Mouse (Mus musculus) ovary, postnatal 14 days (tissue): ENCODE results near the gene Pex5l.

Experiments
- DNase-seq: peaks from one replicate; pipeline ENCODE4 v3.0.0; 2022; ENCODE audit warnings: low spot score

Gene Pex5l

DNA sequence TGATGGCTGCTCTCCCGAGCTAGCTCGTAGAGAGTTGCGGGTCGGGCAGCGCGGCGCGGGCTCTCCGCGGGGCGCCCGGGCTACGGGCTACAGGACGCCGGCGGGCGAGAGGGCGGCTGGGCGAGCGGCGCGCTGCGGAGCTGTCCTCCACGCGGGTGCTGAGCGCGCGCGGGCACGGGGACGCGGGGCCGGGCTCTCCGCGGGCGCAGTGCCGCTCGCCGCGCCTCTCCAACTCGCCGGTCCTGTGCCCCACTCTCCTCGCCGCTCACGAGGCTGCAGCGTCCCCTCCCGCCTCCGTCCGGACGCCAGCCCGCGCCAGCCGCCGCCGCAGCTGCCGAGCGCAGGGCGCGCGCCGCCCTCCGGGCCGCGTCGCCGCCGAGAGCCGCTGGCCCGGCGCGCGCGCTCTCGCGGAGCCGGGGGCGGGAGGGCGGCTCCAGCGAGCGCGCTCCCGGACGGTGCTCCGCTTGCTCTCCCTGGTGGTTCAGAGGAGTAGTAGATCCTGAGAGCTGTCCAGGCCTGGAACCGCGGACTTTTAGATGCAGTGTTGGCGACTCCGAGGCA is at the start of gene Pex5l:
Gene Pex5l (minus strand): TSS at position 347 of the 561 bp plus-strand sequence.
- peak; percentile 47 for DNase-seq

- DNase-seq = no peak
Measured at GRCm38 (mm10) chr3:33165186-33165585, 22.1 kb upstream of the Pex5l start.

- no peak for DNase-seq
Measured at GRCm38 (mm10) chr3:33163821-33164220, 20.8 kb upstream of the Pex5l start.

DNA sequence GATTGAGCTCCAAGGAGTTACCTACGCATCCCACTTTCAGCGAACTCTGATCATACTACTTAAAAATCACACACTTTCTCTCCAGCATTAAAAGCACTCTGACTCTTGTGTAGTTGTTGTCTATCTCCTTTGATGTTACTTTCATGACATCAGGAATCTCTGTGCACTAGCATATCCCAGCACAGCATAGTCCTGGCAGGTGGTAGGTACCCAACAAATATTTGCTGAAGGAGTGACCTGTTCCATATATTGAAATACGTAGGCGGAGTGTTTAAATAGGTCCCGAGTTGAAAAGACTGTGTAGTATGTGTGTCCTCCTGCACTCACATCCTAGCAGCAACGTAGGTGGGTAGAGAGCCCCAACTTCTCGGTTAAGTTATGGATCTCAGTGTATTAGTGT is 545 bp upstream of the Pex5l start:
- DNase-seq = no peak

DNA sequence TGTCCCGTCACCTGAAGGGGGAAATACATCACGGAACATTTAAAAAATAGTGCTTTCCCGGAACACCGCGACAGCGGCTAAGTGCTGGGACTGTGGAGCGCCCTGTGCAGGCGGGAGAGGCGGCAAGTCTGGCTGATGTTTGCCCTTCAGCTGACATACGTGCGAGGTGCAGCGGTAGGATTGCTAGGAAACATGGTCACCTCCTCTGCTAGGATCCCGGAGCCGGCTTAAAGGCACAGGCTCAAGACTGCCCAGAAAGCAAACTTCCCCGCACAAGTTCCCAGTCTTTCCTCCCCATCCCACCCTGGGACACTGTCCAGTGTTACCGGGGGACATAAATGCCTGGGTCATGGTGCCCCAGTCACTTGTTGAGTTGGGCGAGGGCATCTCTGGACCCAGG is 649 bp downstream of the Pex5l start:
- peak; percentile 0 for DNase-seq

DNA sequence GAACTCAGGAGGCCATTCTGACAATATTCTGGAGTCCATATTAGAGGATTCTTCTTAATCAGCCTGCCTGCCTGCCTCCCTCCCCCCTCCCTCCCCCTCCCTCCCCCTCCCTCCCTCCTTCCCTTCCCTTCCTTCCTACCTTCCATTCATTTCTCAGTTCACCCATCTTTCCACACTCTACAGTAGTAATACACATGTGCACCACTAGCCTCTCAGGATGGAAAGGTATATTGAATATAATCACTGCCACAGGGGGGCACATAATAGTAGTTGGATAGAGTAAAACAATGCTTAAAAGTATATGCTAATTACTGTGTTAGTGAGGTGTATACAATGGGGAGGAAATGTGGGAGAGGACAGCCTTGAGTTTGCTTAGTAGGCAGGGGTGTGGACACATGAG is 13.1 kb downstream of the Pex5l start:
- DNase-seq = no peak

DNA sequence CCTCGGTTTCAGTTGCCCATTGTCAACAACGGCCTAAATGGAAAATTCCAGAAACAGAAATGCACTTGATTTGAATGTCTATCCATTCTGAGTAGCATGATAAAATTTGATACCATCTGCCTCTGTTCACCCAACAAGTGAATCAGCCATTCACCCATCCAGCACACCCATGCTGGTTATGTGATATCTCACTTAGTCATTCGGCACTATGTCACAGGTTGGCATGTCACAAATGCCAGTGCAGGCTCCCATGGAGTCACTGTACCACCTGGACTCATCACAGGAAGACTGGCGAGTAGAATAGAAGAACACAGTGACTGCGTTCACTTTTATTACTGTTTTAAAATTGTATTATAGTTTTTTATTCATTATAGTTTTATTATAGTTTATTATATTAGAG is 18.3 kb downstream of the Pex5l start:
- no peak for DNase-seq

- no peak for DNase-seq
Measured at GRCm38 (mm10) chr3:33105785-33106184, 37.3 kb downstream of the Pex5l start.

GRCm38 (mm10) chr3:33103501-33103900 is 39.5 kb downstream of the Pex5l start:
- DNase-seq = no peak

DNA sequence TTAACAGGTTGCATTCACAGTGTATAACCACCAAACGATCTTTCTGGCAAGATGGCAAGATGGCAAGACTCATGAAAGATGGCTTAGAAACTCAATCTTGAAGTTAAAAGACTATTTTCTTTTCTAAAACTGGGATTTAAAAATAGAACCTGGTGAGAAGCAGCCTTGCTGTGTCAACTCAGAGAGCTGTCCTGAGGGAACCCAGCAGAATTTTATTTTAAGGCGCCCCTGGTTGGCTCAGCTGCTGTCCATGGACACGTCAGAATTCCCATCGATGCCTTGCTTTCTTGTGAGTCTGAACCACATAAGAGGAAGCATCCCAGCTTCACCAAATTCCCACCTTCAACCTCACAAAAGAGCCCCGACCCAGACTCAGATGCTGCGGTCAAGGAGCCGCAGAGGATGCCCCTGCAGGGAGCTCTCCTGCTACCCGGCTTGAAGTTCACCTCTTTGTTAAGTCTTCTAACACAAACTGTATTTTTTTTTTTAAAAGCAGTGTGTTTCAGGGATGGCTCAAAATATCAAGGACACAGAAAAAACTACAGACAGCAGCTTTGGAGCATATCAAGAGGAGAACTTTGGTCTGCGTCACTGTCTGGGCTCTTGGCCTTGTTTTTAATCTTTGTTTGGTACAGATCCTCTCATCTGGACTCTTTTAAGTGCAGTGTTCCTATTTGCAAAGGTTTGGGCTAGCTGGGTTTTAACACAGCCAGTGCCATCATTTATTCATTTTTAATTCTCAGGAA is 44.3 kb downstream of the Pex5l start:
- DNase-seq = no peak

DNA sequence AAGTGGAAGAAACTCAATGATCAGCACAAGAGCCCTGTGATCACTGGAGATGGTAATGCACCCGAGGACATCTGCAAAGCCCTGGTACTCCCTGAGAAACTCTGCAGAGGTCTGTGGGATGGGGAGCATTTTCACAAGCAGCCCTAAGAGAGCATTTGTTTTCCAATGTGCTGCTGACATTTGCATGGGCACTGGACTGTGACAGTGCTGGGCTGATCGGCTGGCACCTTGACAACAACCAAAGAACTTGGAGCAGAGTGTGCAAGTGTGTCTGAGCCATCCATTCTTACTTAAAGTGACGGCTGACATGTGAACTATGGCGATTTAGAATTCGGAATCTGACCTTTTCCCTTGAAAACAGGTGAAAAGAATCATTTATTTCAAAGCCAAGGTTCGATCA is 49.4 kb downstream of the Pex5l start:
- DNase-seq = no peak

- DNase-seq = no peak
Measured at GRCm38 (mm10) chr3:33090001-33090400, 53.0 kb downstream of the Pex5l start.

GRCm38 (mm10) chr3:33089470-33089869 is 53.6 kb downstream of the Pex5l start:
- no peak for DNase-seq

DNA sequence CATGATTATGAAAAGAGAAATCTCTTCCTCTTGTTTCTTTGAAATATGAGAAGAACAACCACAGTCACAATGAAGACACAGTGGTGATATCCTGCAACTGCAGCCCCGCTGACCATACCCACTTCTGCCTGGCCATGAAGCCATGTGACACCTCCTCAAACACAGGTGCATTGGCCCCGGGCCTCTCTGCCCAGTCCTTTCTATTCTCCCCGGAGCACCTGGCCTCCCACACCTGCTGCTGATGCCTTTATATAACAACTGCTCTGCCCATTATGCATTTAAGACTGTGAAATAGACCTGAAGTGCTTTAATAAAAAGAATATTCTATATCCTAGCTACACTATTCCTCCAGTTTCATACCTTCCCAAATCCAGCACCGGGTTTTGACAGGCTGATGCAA is 54.8 kb downstream of the Pex5l start:
- no peak for DNase-seq

- DNase-seq = peak; percentile 7
Measured at GRCm38 (mm10) chr3:33082806-33083338, 60.2 kb downstream of the Pex5l start.

GRCm38 (mm10) chr3:33081793-33082192 is 61.3 kb downstream of the Pex5l start:
- no peak for DNase-seq

- no peak for DNase-seq
Measured at GRCm38 (mm10) chr3:33079658-33080057, 63.4 kb downstream of the Pex5l start.

GRCm38 (mm10) chr3:33079171-33079570 is 63.9 kb downstream of the Pex5l start:
- no peak for DNase-seq

DNA sequence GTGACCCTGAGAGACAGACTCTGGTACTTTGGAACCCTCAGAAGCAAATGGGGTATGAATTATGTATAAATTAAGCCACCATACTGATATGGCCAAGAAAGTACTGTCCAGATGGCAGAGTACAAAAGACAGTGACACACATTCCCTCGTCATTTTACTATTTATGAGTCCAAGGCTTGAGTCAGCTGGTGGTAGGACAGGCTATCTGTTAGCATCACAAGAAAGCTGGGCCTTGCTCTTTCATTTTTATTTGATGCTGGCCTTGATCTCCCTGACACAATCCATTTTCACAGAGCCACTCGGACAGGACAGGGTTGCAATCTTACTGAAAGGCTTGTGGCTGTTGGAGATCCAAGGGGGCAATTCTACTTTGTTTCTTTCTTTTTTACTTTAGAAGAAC is 67.4 kb downstream of the Pex5l start:
- no peak for DNase-seq

DNA sequence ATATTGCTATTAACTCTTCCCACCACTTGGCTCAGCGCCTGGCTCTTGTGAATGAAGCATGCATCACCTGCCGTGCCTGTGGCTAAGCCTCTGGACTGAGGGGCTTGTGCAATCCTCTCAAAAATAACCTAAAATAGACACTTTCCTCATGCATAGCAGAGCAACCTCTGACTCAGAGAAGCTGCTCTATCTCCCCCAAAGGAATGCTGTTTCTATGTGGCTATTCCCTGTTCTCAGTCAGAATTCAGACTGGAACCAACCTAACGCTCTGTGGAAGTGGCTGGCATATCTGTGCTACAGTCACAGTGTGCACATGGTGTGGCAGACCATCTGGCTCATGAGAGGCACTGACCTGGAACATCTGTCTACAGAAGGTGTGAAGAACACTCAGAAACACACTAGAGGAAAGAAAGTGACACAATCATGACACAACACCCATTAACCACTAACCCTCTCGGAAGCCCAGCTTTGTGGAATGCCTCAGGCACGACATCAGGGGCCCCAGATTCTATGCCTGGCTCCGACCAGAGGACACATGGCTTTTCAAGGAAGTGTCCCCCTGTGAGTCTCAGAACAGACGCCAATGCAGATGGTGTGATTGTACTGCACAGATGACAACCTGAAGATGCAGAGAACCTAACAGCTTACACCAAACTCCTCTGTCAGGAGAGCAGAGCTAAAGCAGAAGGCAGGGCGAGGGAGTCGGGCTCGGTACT is 68.6 kb downstream of the Pex5l start:
- DNase-seq = no peak

DNA sequence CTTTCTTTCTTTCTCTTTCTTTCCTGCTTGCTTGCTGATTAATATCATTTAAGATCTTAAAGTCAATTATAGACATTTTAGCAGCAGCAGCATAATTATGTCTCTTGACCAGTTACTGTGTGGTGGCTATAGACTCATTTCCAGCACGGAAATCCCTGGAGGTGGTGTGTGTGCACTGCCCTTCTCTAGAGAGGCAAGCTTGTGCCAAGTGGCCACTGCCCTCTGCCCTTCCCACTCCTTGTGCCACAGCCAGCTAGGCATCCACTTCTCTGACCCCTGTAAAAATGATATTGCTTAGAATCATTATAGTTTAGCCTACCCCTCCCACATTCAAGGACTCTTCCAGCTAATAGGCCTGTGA is 69.2 kb downstream of the Pex5l start:
- DNase-seq = no peak

GRCm38 (mm10) chr3:33070771-33071170 is 72.3 kb downstream of the Pex5l start:
- DNase-seq = no peak

- DNase-seq = no peak
Measured at GRCm38 (mm10) chr3:33068146-33068545, 74.9 kb downstream of the Pex5l start.
